Mouse (Mus musculus) hindbrain, postnatal 0 days (tissue): ENCODE data around the gene Chst8. TPM values are rescaled to one million over a fixed set of nuclear protein-coding genes. Genes with fewer than 3 reads are reported as not detected.

Source experiments
- ATAC-seq: fragments of 200-750 bp; cut with Nextera tagmentation; 2 replicates; pipeline ENCODE4 v1.8.0; 2017; ENCODE audit warnings: mild to moderate bottlenecking, moderate TSS enrichment, moderate library complexity
- DNase-seq: peaks from one replicate; pipeline ENCODE4 v3.0.0-alpha.2; 2015; ENCODE audit warnings: low spot score
- H3K27ac ChIP-seq: fragments of 300-500 bp; sonication (generic); 2 replicates; pipeline ENCODE4 v1.5.1; 2014; ENCODE audit warnings: mild to moderate bottlenecking
- H3K27me3 ChIP-seq: fragments of 300-500 bp; sonication (generic); 2 replicates; pipeline ENCODE4 v1.6.1; 2014; ENCODE audit warnings: low read length, mixed read lengths; ENCODE audit not compliant: insufficient read depth
- H3K36me3 ChIP-seq: fragments of 300-500 bp; sonication (generic); 2 replicates; pipeline ENCODE4 v1.6.1; 2014; ENCODE audit warnings: low read length, mixed read lengths; ENCODE audit not compliant: insufficient read depth
- H3K4me1 ChIP-seq: fragments of 300-500 bp; sonication (generic); 2 replicates; pipeline ENCODE4 v1.6.1; 2014; ENCODE audit warnings: antibody characterized with exemption, low read length, mixed read lengths; ENCODE audit not compliant: insufficient read depth
- H3K4me2 ChIP-seq: fragments of 300-500 bp; sonication (generic); 2 replicates; pipeline ENCODE4 v1.6.1; 2014; ENCODE audit warnings: low read depth, mild to moderate bottlenecking, low read length, moderate library complexity, mixed read lengths
- H3K4me3 ChIP-seq: fragments of 300-500 bp; sonication (generic); 2 replicates; pipeline ENCODE4 v1.5.1; 2014; ENCODE audit warnings: low read length
- H3K9ac ChIP-seq: fragments of 300-500 bp; sonication (generic); replicated peaks from 2 replicates; pipeline ENCODE4 v1.6.1; 2014; ENCODE audit warnings: mild to moderate bottlenecking, low read length, moderate library complexity, mixed read lengths
- H3K9me3 ChIP-seq: fragments of 300-500 bp; sonication (generic); 2 replicates; pipeline ENCODE4 v1.6.1; 2016; ENCODE audit warnings: low read length, mixed read lengths
- CTCF ChIP-seq: IDR thresholded peaks from 2 replicates; pipeline ENCODE4 v1.5.1; 2016; ENCODE audit warnings: antibody characterized with exemption, control low read depth, low read depth
- WGBS: fragments of 180-500 bp; shearing (Covaris S2); extraction: QIAGEN DNeasy Blood & Tissue Kit; methylation state at CpG from one replicate; pipeline ENCODE4 v1.1.7; 2014; 5-methylcytosine and 5-hydroxymethylcytosine counted together
- polyA plus RNA-seq: library from polyadenylated mRNA; unstranded; fragments of >200 nt; fragmentation: Nextera tagmentation; extraction: Ambion mirVana; gene quantifications from 2 replicates; pipeline ENCODE4 v1.2.1, GENCODE M21; 2015
- total RNA-seq: library from RNA; depleted of rRNA; stranded (reverse); fragments of >200 nt; gene quantifications from 2 replicates; pipeline ENCODE4 v1.2.3, GENCODE M21; 2014

Chst8 gene
- total and polyA plus RNA-seq, 2 experiments from 2014 or later: 10.0 to 27.8 TPM

GRCm38 (mm10) chr7:34847410-34847809 is 34.9 kb upstream of the Chst8 start:
- H3K4me1 ChIP-seq: peaks cover 6% of the 10 kb centered on the region
- H3K4me3 ChIP-seq: no peak overlapping the region
- DNase-seq: peak; percentile 73
- peak; percentile 90 for ATAC-seq
- H3K9me3 ChIP-seq: no peaks in the 10 kb centered on the region; the same call in 1 of the 2 replicates
- WGBS: 10% methylated on average over 5 of the region's 5 CpGs
- no peak for TF ChIP-seq CTCF
- no peaks in the 10 kb centered on the region for H3K27me3 ChIP-seq
- no peak overlapping the region for H3K27ac ChIP-seq
- H3K9ac ChIP-seq: no peak overlapping the region
- no peak overlapping the region for H3K4me2 ChIP-seq
- no peaks in the 10 kb centered on the region for H3K36me3 ChIP-seq

GRCm38 (mm10) chr7:34838749-34839148 is 26.2 kb upstream of the Chst8 start:
- peak; percentile 39 for TF ChIP-seq CTCF
- H3K4me2 ChIP-seq: no peak overlapping the region
- no peak overlapping the region for H3K4me3 ChIP-seq
- no peaks in the 10 kb centered on the region for H3K36me3 ChIP-seq
- H3K4me1 ChIP-seq: no peaks in the 10 kb centered on the region
- WGBS: 83% methylated on average over 4 of the region's 4 CpGs
- no peaks in the 10 kb centered on the region for H3K27me3 ChIP-seq
- H3K9me3 ChIP-seq: no peaks in the 10 kb centered on the region
- no peak overlapping the region for H3K27ac ChIP-seq
- DNase-seq: no peak
- ATAC-seq: no peak
- H3K9ac ChIP-seq: no peak overlapping the region

- TF ChIP-seq CTCF: no peak
- no peak overlapping the region for H3K27ac ChIP-seq
- no peak overlapping the region for H3K9ac ChIP-seq
- no peak overlapping the region for H3K4me3 ChIP-seq
- no peak overlapping the region for H3K4me2 ChIP-seq
- WGBS: 84% methylated on average over 4 of the region's 4 CpGs
- no peaks in the 10 kb centered on the region for H3K9me3 ChIP-seq
- DNase-seq (no peak), ATAC-seq (no peak)
- H3K36me3 ChIP-seq: no peaks in the 10 kb centered on the region
- no peaks in the 10 kb centered on the region for H3K27me3 ChIP-seq
- no peaks in the 10 kb centered on the region for H3K4me1 ChIP-seq
Measured at GRCm38 (mm10) chr7:34838231-34838630, 25.7 kb upstream of the Chst8 start.

GRCm38 (mm10) chr7:34826255-34826909 is 13.9 kb upstream of the Chst8 start:
- Histone ChIP-seq H3K4me1 (no peaks in the 10 kb centered on the region), H3K9me3 (no peaks in the 10 kb centered on the region), H3K4me2 (no peak overlapping the region), H3K4me3 (no peak overlapping the region), H3K9ac (no peak overlapping the region), H3K27ac (no peak overlapping the region), H3K27me3 (no peaks in the 10 kb centered on the region), H3K36me3 (no peaks in the 10 kb centered on the region)
- 45% methylated on average over 3 of the region's 3 CpGs for WGBS
- peak; percentile 36; the same call in 1 of the 2 replicates for TF ChIP-seq CTCF
- ATAC-seq (no peak), DNase-seq (no peak)

DNA sequence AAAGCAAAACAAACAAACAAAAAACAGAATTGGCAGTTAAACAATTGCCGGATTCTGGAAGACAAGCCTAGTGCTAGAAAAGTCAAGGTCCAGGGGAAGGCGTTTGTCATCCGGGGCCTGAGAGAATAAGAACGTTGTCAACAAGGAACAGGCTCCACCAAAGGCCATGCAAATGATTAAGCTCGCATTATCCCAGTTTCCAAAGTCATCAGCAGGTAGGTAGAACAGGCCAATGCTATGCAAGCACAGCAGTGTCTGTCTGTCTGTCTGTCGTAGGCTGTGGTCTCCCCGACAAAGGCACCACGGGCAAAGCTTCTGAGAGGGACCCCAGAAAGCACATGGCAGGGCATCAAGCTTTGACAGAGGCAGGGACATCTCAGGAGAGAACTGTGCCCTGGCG is 9.1 kb upstream of the Chst8 start:
- ATAC-seq: no peak
- TF ChIP-seq CTCF: no peak
- H3K4me1 ChIP-seq: no peaks in the 10 kb centered on the region
- DNase-seq: no peak
- H3K27me3 ChIP-seq: no peaks in the 10 kb centered on the region
- H3K9me3 ChIP-seq: no peaks in the 10 kb centered on the region
- no peak overlapping the region for H3K4me3 ChIP-seq
- H3K4me2 ChIP-seq: no peak overlapping the region
- H3K36me3 ChIP-seq: no peaks in the 10 kb centered on the region
- no peak overlapping the region for H3K9ac ChIP-seq
- H3K27ac ChIP-seq: no peak overlapping the region
- WGBS: 76% methylated on average over 9 of the region's 9 CpGs

DNA sequence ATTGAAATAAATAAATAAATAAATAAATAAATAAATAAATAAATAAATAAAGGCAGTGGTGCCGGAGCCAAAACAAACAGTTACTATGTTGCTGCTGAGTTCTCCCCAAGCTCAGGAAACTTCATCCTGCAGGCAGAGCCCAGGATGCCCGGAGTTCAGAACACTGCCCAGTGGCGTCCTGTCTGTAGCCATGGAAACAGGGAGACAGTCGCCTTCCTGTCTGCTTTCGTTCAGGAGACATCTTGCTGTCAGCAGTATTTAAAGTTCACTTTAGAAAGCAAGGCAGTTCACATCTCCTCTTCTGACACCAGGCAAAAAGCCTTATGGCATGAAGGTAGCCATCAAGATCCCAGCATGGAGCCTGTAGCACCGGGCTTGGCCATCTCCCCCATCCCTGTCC is 8.0 kb upstream of the Chst8 start:
- no peak overlapping the region for H3K9ac ChIP-seq
- no peaks in the 10 kb centered on the region for H3K36me3 ChIP-seq
- no peak for TF ChIP-seq CTCF
- peak; percentile 27 for DNase-seq
- H3K9me3 ChIP-seq: no peaks in the 10 kb centered on the region
- H3K27ac ChIP-seq: no peak overlapping the region
- 15% methylated on average over 6 of the region's 6 CpGs for WGBS
- H3K27me3 ChIP-seq: no peaks in the 10 kb centered on the region
- no peaks in the 10 kb centered on the region for H3K4me1 ChIP-seq
- no peak overlapping the region for H3K4me3 ChIP-seq
- 0 out of 2 replicates have a peak, but pooled peaks have one; percentile 43 for ATAC-seq
- no peak overlapping the region for H3K4me2 ChIP-seq

DNA sequence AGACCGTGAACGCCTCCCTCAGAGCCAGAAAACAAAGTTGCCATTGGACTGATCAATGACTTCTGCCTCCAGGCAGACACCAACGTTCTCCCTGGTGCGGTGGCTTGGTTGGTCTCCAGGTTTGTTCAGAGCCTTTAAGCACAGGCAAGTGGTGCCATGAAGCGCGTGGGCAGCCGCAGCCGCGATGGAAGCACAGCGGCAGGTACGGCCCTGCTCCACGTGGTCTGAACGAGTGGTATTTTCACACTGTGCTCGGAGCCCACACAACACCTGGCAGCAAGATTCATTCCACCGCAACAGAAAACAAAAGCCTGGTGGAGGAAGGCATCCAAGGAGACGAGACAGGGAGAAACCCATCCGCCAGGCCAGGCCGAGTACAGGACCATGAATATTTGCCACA is 7.3 kb upstream of the Chst8 start:
- WGBS: 76% methylated on average over 18 of the region's 18 CpGs
- H3K4me1 ChIP-seq: no peaks in the 10 kb centered on the region
- no peak overlapping the region for H3K4me2 ChIP-seq
- no peak for TF ChIP-seq CTCF
- no peak for DNase-seq
- H3K9ac ChIP-seq: no peak overlapping the region
- no peaks in the 10 kb centered on the region for H3K36me3 ChIP-seq
- H3K27me3 ChIP-seq: no peaks in the 10 kb centered on the region
- no peak overlapping the region for H3K27ac ChIP-seq
- no peak overlapping the region for H3K4me3 ChIP-seq
- no peaks in the 10 kb centered on the region for H3K9me3 ChIP-seq
- no peak for ATAC-seq
